Mouse (Mus musculus): ENCODE measurements around the gene Rpl7l1.

DNA sequence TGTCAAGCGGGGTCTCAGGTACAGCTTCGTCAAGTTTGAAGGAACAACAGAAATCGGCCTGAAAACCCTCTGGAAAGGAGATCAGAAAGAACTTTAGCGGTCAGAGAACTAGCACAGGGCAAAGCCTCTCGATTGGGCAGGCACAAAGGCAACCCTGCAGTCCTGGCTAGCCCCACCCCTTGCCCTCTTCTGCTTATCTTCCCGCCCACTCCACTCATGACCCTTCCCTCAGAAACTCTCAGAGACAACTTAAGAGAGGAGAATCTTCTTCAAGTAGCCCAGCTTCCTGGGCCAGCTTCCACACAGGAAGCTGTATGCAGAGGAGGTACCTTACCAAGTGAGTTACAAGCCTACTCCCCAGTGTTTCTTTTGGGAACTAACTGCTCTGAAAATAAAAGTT is 19.3 kb upstream of the Rpl7l1 start:
- TF ChIP-seq CTCF (IDR thresholded peaks at IDR 0.05; ENCODE audit: insufficient read depth, low read depth, low read length) (no peak), POLR2A (IDR thresholded peaks at IDR 0.05; ENCODE audit: insufficient read depth, low read depth, low read length) (no peak)
